Mouse (Mus musculus): ENCODE measurements around the gene P2ry4. TPM values are rescaled to one million over a fixed set of nuclear protein-coding genes. Genes with fewer than 3 reads are reported as not detected.

Gene P2ry4
- total RNA-seq (2014; fragmentation: Nextera tagmentation) (not detected in 2 replicates), total RNA-seq (2017) (0.05 TPM in 1 of 2 replicates, not detected in the other), polyA plus RNA-seq (2012) (not detected in 2 replicates)

DNA sequence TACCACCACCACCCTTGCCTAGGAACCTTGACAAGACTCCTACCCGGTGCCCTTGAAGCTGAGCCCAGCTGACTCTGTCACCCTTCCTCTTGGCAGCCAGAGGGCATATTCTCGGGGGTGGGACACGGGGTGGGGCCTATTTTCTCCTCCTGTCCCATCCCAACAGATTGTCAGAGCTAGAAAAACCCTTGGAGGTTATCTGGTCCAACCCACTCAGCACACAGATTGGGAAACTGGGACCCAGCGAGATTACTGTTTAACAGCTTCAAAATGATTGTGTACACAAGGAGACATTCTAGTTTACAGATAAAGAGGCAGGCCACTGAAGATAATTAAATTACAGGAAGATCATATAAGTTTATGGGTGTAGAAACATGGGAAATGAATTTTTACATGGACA is at the start of gene P2ry4:
P2ry4 (minus strand) TSS at position 79 of the 400 bp plus-strand sequence.
- Histone ChIP-seq H3K4me3 (ENCODE audit: low read depth, low read length) (no peak within 1 kb of the TSS), H3K36me3 (replicated peaks) (no peaks in the 10 kb centered on the region), H3K27me3 (ENCODE audit: insufficient read depth, low read length) (peaks cover 8% of the 10 kb centered on the region; the same call in 1 of the 2 replicates), H3K9me3 (replicated peaks) (no peaks in the 10 kb centered on the region), H3K4me1 (ENCODE audit: insufficient read depth, low read depth, low read length) (no peaks in the 10 kb centered on the region)
- DNase-seq (ENCODE audit: low spot score) (no peak), ATAC-seq (ENCODE audit: extremely low read depth, insufficient number of reproducible peaks, low FRiP score, poor library complexity, severe bottlenecking) (no peak)
- TF ChIP-seq GATA1 (IDR thresholded peaks at IDR 0.05; ENCODE audit: borderline replicate concordance, low read length) = no peak

DNA sequence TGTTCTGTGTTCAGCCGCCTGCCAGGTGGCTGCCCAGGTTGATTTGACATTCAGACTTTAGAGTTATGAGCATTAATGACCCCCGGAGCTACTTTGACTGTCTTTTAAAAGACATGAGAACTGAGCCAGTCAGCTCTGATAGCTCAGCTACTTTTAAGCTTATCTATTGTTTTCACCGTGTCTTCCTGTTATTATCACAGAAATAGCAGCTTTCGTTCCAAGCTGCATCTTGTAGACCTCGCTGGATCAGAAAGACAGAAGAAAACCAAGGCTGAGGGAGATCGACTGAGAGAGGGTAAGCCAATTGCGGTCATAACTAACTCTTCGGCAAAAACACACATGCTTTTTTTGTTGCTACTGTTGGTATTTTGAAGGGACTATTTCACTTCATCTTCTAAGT is 43.8 kb upstream of the P2ry4 start:
- DNase-seq (ENCODE audit: low spot score) (no peak), ATAC-seq (ENCODE audit: extremely low read depth, insufficient number of reproducible peaks, low FRiP score, poor library complexity, severe bottlenecking) (no peak)
- no peaks in the 10 kb centered on the region for H3K9me3 ChIP-seq (replicated peaks)
- H3K4me3 ChIP-seq (ENCODE audit: low read depth, low read length) = no peak overlapping the region
- H3K36me3 ChIP-seq (replicated peaks) = peaks cover 65% of the 10 kb centered on the region
- no peaks in the 10 kb centered on the region for H3K27me3 ChIP-seq (ENCODE audit: insufficient read depth, low read length)
- no peaks in the 10 kb centered on the region for H3K4me1 ChIP-seq (ENCODE audit: insufficient read depth, low read depth, low read length)
- no peak for TF ChIP-seq GATA2 (IDR thresholded peaks at IDR 0.05; ENCODE audit: borderline replicate concordance, low read depth, low read length)
- no peak for TF ChIP-seq CTCF (IDR thresholded peaks at IDR 0.05; ENCODE audit: low read depth, low read length)
- no peak for TF ChIP-seq GATA1 (IDR thresholded peaks at IDR 0.05; ENCODE audit: borderline replicate concordance, low read length)
- no peak for TF ChIP-seq TAL1 (conservative IDR thresholded peaks at IDR 0.05; ENCODE audit: low read depth, low read length)
- no peak for TF ChIP-seq POLR2AphosphoS5 (IDR thresholded peaks at IDR 0.05; ENCODE audit: insufficient replicate concordance, low read depth, low read length)

DNA sequence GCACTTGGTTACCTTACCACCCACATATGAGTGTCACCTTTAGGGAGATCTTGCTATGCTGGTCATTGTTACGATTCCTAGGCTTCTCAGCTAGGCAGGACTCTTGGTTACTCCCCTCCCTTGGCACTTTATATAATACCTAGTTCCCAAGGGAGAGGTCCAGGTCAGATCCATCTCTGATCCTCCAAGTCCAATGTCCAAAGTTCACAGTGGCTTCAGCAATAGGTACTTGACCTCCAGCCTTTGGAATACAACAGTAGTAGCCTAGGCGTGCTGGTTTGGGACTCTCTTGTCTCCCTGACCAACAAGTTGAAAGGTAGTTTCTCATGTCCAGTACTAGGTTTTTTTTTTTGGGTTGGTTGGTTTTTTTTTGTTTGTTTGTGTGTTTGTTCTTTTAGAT is 34.4 kb upstream of the P2ry4 start:
- Histone ChIP-seq H3K36me3 (replicated peaks) (peaks cover 35% of the 10 kb centered on the region), H3K9me3 (replicated peaks) (no peaks in the 10 kb centered on the region), H3K27me3 (ENCODE audit: insufficient read depth, low read length) (no peaks in the 10 kb centered on the region), H3K4me3 (ENCODE audit: low read depth, low read length) (no peak overlapping the region), H3K4me1 (ENCODE audit: insufficient read depth, low read depth, low read length) (peaks cover 10% of the 10 kb centered on the region; the same call in 1 of the 2 replicates)
- ATAC-seq (ENCODE audit: extremely low read depth, insufficient number of reproducible peaks, low FRiP score, poor library complexity, severe bottlenecking) (no peak), DNase-seq (ENCODE audit: low spot score) (no peak)
- no peak for TF ChIP-seq TAL1 (conservative IDR thresholded peaks at IDR 0.05; ENCODE audit: low read depth, low read length)
- TF ChIP-seq CTCF (IDR thresholded peaks at IDR 0.05; ENCODE audit: low read depth, low read length) = no peak
- no peak for TF ChIP-seq GATA1 (IDR thresholded peaks at IDR 0.05; ENCODE audit: borderline replicate concordance, low read length)
- no peak for TF ChIP-seq POLR2AphosphoS5 (IDR thresholded peaks at IDR 0.05; ENCODE audit: insufficient replicate concordance, low read depth, low read length)
- TF ChIP-seq GATA2 (IDR thresholded peaks at IDR 0.05; ENCODE audit: borderline replicate concordance, low read depth, low read length) = no peak

DNA sequence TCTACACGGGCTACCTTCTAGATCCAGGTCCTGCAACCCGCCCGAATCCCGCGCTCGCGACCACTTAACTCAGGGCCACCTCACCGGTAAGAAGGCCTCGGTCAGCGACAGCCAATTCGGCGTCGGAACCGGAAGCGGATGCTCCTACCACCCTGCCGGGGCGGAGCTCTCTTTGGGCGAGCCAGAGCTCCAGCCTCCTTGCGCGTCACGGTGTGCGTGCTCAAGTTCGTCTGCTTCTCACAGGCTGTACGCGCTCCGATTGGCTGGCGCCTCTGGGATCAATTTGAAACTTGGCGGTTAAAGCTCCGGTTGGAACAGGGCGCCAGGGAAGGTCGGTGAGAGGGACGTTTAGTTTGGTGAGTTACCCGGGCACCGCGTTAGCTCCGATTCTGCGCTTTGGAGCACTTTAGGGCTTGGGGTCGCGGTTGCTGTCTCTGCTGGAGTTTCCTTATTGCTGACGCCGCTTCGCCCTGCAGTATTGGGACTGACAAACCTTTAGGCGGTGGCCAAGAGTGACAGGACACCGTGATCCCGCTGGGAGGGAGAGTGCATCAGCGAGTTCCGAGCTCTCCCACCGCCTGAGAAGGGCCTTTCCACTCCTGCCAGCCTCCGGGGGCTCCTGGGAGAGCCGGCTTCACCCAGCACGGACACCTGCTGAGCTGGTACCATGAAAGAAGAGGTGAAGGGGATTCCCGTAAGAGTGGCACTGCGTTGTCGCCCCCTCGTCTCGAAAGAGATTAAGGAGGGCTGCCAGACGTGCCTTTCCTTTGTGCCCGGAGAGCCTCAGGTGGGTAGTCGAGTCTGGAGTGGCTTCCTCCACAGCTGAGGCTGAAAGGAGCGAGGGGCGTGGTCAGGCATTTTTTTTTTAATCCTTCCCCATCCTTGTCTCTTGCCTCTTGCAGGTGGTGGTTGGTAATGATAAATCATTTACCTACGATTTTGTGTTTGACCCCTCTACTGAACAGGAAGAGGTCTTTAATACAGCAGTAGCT is 31.4 kb upstream of the P2ry4 start, which contains the start of gene Pdzd11:
Pdzd11 (minus strand) TSS at position 767 of the 992 bp plus-strand sequence.
- H3K9me3 ChIP-seq (replicated peaks) = no peaks in the 10 kb centered on the region
- no peaks in the 10 kb centered on the region for H3K27me3 ChIP-seq (ENCODE audit: insufficient read depth, low read length)
- DNase-seq (ENCODE audit: low spot score) = peak; percentile 70
- H3K4me1 ChIP-seq (ENCODE audit: insufficient read depth, low read depth, low read length) = peaks cover 10% of the 10 kb centered on the region; the same call in 1 of the 2 replicates
- peaks cover 47% of the 10 kb centered on the region for H3K36me3 ChIP-seq (replicated peaks)
- TF ChIP-seq POLR2AphosphoS5 (IDR thresholded peaks at IDR 0.05; ENCODE audit: insufficient replicate concordance, low read depth, low read length) (no peak), TAL1 (conservative IDR thresholded peaks at IDR 0.05; ENCODE audit: low read depth, low read length) (no peak), GATA2 (IDR thresholded peaks at IDR 0.05; ENCODE audit: borderline replicate concordance, low read depth, low read length) (no peak), CTCF (IDR thresholded peaks at IDR 0.05; ENCODE audit: low read depth, low read length) (no peak), GATA1 (IDR thresholded peaks at IDR 0.05; ENCODE audit: borderline replicate concordance, low read length) (no peak)
- peak within 1 kb of the TSS; percentile 80 for H3K4me3 ChIP-seq (ENCODE audit: low read depth, low read length)
- ATAC-seq (ENCODE audit: extremely low read depth, insufficient number of reproducible peaks, low FRiP score, poor library complexity, severe bottlenecking) = peak; percentile 99

DNA sequence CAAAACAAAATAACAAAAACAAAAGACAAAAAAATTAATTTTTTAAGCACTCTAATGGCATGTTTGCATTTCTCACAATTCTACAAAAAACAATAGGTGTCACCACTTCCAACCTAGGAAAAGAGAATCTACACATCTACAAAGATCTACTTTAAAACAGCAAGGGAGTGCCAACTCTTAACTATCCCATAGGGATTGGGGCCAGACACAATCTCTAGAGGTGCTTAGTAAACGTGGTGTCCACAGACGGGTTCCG is 30.8 kb upstream of the P2ry4 start, which contains the start of gene Kif4:
Kif4 (plus strand) TSS at position 192 of the 256 bp plus-strand sequence.
- peak within 1 kb of the TSS; percentile 80 for H3K4me3 ChIP-seq (ENCODE audit: low read depth, low read length)
- DNase-seq (ENCODE audit: low spot score) (no peak), ATAC-seq (ENCODE audit: extremely low read depth, insufficient number of reproducible peaks, low FRiP score, poor library complexity, severe bottlenecking) (no peak)
- no peaks in the 10 kb centered on the region for H3K9me3 ChIP-seq (replicated peaks)
- peaks cover 10% of the 10 kb centered on the region; the same call in 1 of the 2 replicates for H3K4me1 ChIP-seq (ENCODE audit: insufficient read depth, low read depth, low read length)
- no peaks in the 10 kb centered on the region for H3K27me3 ChIP-seq (ENCODE audit: insufficient read depth, low read length)
- peaks cover 47% of the 10 kb centered on the region for H3K36me3 ChIP-seq (replicated peaks)
- TF ChIP-seq GATA1 (IDR thresholded peaks at IDR 0.05; ENCODE audit: borderline replicate concordance, low read length) (no peak), CTCF (IDR thresholded peaks at IDR 0.05; ENCODE audit: low read depth, low read length) (no peak), TAL1 (conservative IDR thresholded peaks at IDR 0.05; ENCODE audit: low read depth, low read length) (no peak), GATA2 (IDR thresholded peaks at IDR 0.05; ENCODE audit: borderline replicate concordance, low read depth, low read length) (no peak), POLR2AphosphoS5 (IDR thresholded peaks at IDR 0.05; ENCODE audit: insufficient replicate concordance, low read depth, low read length) (no peak)

DNA sequence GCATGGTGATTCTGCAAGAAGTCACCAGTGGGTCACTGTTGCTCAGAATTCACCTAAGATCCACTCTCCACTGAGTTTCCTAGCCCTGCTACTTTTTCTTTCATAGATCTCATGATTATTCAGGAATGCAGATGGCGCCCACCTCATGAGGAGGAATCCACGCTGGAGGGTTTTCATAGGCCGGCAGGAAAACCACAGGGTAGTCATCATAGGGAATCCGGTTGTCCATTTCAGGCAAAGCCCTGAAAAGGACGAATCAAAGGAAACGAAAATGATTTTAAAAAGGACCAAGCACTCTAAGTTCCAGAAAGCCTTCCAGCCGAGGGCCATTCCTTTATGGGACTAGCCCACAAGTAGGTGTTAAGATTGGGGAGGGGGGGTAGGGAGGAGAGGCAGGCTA is 30.5 kb upstream of the P2ry4 start:
- ATAC-seq (ENCODE audit: extremely low read depth, insufficient number of reproducible peaks, low FRiP score, poor library complexity, severe bottlenecking) (no peak), DNase-seq (ENCODE audit: low spot score) (peak; percentile 8)
- Histone ChIP-seq H3K9me3 (replicated peaks) (no peaks in the 10 kb centered on the region), H3K4me3 (ENCODE audit: low read depth, low read length) (peak overlapping the region; percentile 80), H3K4me1 (ENCODE audit: insufficient read depth, low read depth, low read length) (peaks cover 10% of the 10 kb centered on the region; the same call in 1 of the 2 replicates), H3K36me3 (replicated peaks) (peaks cover 47% of the 10 kb centered on the region), H3K27me3 (ENCODE audit: insufficient read depth, low read length) (no peaks in the 10 kb centered on the region)
- no peak for TF ChIP-seq GATA1 (IDR thresholded peaks at IDR 0.05; ENCODE audit: borderline replicate concordance, low read length)
- TF ChIP-seq GATA2 (IDR thresholded peaks at IDR 0.05; ENCODE audit: borderline replicate concordance, low read depth, low read length) = no peak
- no peak for TF ChIP-seq CTCF (IDR thresholded peaks at IDR 0.05; ENCODE audit: low read depth, low read length)
- TF ChIP-seq TAL1 (conservative IDR thresholded peaks at IDR 0.05; ENCODE audit: low read depth, low read length) = no peak
- TF ChIP-seq POLR2AphosphoS5 (IDR thresholded peaks at IDR 0.05; ENCODE audit: insufficient replicate concordance, low read depth, low read length) = no peak
